Mouse (Mus musculus) hindbrain, embryonic 11.5 days (tissue): Measurements from ENCODE around the gene Etv6. TPM values are rescaled to one million over a fixed set of nuclear protein-coding genes. Genes with fewer than 3 reads are reported as not detected.

Experiments
- ATAC-seq: fragments of 200-750 bp; cut with Nextera tagmentation; 2 replicates; pipeline ENCODE4 v1.8.0; 2017; ENCODE audit warnings: mild to moderate bottlenecking, moderate TSS enrichment, moderate library complexity; ENCODE audit not compliant: low FRiP score
- DNase-seq: peaks from one replicate; pipeline ENCODE4 v3.0.0-alpha.2; 2015; ENCODE audit warnings: low spot score
- H3K27ac ChIP-seq: fragments of 300-500 bp; sonication (generic); 2 replicates; pipeline ENCODE4 v1.5.1; 2014; ENCODE audit warnings: mild to moderate bottlenecking, low read depth, low read length
- H3K27me3 ChIP-seq: fragments of 300-500 bp; sonication (generic); 2 replicates; pipeline ENCODE4 v1.6.1; 2014; ENCODE audit warnings: mild to moderate bottlenecking, low read length, moderate library complexity, mixed read lengths; ENCODE audit not compliant: control insufficient read depth, insufficient read depth
- H3K36me3 ChIP-seq: fragments of 300-500 bp; sonication (generic); 2 replicates; pipeline ENCODE4 v1.6.1; 2014; ENCODE audit warnings: mild to moderate bottlenecking, low read length, moderate library complexity, mixed read lengths; ENCODE audit not compliant: control insufficient read depth, insufficient read depth
- H3K4me1 ChIP-seq: fragments of 300-500 bp; sonication (generic); replicated peaks from 2 replicates; pipeline ENCODE4 v1.6.1; 2014; ENCODE audit warnings: low read length, mixed read lengths; ENCODE audit not compliant: control insufficient read depth, insufficient read depth
- H3K4me2 ChIP-seq: fragments of 300-500 bp; sonication (generic); replicated peaks from 2 replicates; pipeline ENCODE4 v1.6.1; 2014; ENCODE audit warnings: mild to moderate bottlenecking, low read depth, low read length
- H3K4me3 ChIP-seq: fragments of 300-500 bp; sonication (generic); 2 replicates; pipeline ENCODE4 v1.5.1; 2014; ENCODE audit warnings: low read depth, low read length
- H3K9ac ChIP-seq: fragments of 300-500 bp; sonication (generic); 2 replicates; pipeline ENCODE4 v1.6.1; 2014; ENCODE audit warnings: low read depth, low read length
- H3K9me3 ChIP-seq: fragments of 300-500 bp; sonication (generic); 2 replicates; pipeline ENCODE4 v1.6.1; 2016; ENCODE audit warnings: low read length; ENCODE audit not compliant: control insufficient read depth
- WGBS: fragments of 180-500 bp; shearing (Covaris S2); extraction: QIAGEN DNeasy Blood & Tissue Kit; methylation state at CpG from one replicate; pipeline ENCODE4 v1.1.7; 2014; 5-methylcytosine and 5-hydroxymethylcytosine counted together
- polyA plus RNA-seq: library from polyadenylated mRNA; unstranded; fragments of >200 nt; fragmentation: Nextera tagmentation; extraction: Ambion mirVana; gene quantifications from 2 replicates; pipeline ENCODE4 v1.2.1, GENCODE M21; 2014

The Etv6 gene
- polyA plus RNA-seq, 1 experiment from 2014 or later: 13.0 TPM

DNA sequence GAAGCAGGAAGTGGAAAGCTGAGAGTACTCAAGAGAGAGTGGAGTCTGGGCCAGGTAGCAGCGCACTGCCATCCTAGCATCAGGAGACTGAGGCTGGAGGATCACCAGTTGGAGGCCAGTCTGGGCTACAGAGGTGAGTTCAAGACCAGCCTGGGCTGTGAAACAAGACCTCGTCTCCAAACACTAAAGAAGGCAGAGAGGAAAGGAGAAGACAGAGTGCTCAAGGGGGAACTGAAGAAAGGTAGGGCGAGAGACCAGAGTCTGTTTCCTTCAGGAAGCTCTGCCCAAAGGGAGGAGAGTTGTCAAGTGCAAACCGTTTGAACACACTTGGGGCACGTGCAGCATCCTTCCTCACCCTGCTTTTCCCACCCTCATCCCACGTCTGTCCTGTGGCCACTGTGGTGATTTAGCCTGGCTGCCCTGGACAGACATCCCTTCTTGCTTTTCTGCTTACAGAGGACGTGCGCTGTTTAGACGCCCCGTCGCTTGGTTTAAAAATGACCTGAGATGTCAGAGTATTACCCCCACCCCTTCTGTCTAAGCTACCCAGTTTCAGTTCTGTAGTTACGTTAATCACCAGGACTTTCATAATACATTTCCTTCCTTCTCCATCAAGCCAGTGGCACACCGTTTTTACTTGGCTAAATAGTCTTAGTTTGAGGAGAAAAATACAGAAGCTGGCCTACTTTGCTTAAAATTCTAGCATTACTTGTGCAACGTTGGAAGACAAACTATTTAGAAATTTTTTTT lies 79.9 kb downstream of the Etv6 start:
- H3K9ac ChIP-seq: no peak overlapping the region
- ATAC-seq: no peak
- no peak for DNase-seq
- H3K4me2 ChIP-seq: no peak overlapping the region
- H3K4me1 ChIP-seq: no peaks in the 10 kb centered on the region
- no peak overlapping the region for H3K27ac ChIP-seq
- 89% methylated on average over 14 of the region's 14 CpGs for WGBS
- H3K4me3 ChIP-seq: no peak overlapping the region
- H3K27me3 ChIP-seq: no peaks in the 10 kb centered on the region
- no peaks in the 10 kb centered on the region for H3K9me3 ChIP-seq
- no peaks in the 10 kb centered on the region for H3K36me3 ChIP-seq

DNA sequence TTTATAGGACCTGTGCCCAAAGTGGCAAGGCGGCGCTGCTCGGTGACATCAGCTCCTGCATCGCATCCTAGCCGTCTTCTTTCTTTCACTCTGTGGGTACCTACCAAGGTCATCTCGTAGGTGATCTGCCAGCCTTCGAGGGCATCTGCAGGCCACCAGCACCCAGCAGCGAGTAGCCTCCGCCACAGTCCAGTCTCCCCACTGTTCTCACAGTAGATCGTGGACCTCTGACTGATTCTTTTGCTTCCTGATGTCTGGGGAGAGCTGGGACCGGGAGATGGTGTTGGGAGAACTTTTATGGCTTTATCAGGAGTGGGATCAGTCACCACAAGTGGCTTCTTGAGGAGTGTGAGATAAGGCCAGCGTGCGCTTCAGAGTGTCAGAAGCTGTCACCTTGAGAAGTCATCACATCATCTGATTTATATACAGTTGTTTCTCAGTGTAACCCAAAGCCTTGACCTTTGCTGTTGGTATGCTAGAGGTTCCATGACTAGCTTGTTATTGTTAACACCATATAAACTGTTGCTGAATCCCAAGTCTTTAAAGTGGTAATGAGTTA lies 82.0 kb downstream of the Etv6 start:
- DNase-seq: no peak
- Histone ChIP-seq H3K4me3 (no peak overlapping the region), H3K27ac (no peak overlapping the region), H3K27me3 (no peaks in the 10 kb centered on the region), H3K36me3 (no peaks in the 10 kb centered on the region), H3K9me3 (no peaks in the 10 kb centered on the region), H3K4me2 (no peak overlapping the region), H3K4me1 (no peaks in the 10 kb centered on the region), H3K9ac (no peak overlapping the region)
- ATAC-seq: no peak
- 86% methylated on average over 13 of the region's 13 CpGs for WGBS

DNA sequence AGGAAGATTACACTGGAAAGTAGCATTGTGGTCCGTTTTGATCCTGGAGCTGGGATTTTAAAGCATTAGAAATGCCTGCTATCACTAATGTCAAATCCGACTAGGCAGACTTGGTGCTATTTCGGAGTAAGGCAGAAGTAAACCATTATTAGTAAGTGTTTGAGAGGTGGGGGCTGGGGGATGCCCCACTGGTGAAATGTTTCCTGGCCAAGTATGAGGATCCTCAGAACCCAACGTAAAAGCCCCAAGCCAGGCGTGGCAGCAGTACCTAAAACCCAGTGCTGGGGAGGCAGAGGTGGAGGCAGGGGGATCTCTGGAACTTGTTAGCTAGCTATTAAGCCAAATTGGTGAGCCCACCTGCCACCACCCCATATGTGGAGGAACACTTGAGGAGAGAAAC lies 83.0 kb downstream of the Etv6 start:
- H3K9ac ChIP-seq: no peak overlapping the region
- WGBS: 82% methylated on average over 5 of the region's 5 CpGs
- no peak for ATAC-seq

DNA sequence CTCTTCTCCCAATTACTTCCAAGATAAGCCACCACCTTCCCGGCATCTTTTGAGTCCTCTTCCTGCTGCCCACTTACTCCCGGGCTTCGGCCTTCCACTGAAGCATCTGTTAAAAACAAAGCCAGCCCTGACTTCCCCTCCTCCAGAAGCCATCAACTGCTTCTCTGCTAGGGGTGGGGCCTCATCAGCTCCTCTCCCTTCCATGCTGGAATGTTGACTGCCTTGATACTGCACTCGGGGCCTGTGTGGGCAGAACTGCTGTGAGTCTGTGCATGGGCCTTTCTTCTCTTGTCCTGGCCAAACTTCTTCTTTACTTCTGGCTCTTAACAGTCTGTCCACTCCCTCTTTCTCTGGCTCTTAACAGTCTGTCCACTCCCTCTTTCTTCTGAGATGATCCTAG lies 83.6 kb downstream of the Etv6 start:
- 38% methylated on average over 4 of the region's 4 CpGs for WGBS
- no peak overlapping the region for H3K4me3 ChIP-seq
- ATAC-seq: no peak
- no peak overlapping the region for H3K9ac ChIP-seq
- no peak for DNase-seq
- H3K9me3 ChIP-seq: no peaks in the 10 kb centered on the region
- H3K4me1 ChIP-seq: no peaks in the 10 kb centered on the region
- H3K27ac ChIP-seq: no peak overlapping the region
- no peaks in the 10 kb centered on the region for H3K27me3 ChIP-seq
- H3K36me3 ChIP-seq: no peaks in the 10 kb centered on the region
- H3K4me2 ChIP-seq: no peak overlapping the region

More for the DNA sequence above, 83.0 kb downstream of the Etv6 start:
- H3K9me3 ChIP-seq: no peaks in the 10 kb centered on the region
- H3K36me3 ChIP-seq: no peaks in the 10 kb centered on the region
- H3K4me1 ChIP-seq: no peaks in the 10 kb centered on the region
- H3K27me3 ChIP-seq: no peaks in the 10 kb centered on the region
- DNase-seq: no peak
- no peak overlapping the region for H3K4me3 ChIP-seq
- H3K4me2 ChIP-seq: no peak overlapping the region
- H3K27ac ChIP-seq: no peak overlapping the region

DNA sequence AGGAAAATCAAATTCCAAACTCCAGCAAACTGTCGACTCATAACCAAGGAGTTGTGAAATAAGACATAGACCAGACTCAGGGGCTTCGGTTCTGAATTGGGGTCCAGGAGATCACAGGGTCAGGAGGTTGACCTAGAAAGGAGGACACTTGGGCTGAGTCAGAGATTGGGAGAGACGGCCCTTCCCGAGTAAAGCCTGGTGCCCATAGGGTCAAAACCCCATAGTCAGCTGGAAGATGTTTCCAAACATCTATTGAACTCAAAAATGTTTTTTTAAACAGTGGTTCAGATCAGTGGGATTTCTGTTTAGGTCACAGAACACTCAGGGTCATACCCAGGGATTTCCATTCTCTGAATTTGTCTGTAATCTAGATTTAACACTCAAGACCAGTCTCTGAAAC lies 84.7 kb downstream of the Etv6 start:
- ATAC-seq: no peak
- H3K4me1 ChIP-seq: no peaks in the 10 kb centered on the region

DNA sequence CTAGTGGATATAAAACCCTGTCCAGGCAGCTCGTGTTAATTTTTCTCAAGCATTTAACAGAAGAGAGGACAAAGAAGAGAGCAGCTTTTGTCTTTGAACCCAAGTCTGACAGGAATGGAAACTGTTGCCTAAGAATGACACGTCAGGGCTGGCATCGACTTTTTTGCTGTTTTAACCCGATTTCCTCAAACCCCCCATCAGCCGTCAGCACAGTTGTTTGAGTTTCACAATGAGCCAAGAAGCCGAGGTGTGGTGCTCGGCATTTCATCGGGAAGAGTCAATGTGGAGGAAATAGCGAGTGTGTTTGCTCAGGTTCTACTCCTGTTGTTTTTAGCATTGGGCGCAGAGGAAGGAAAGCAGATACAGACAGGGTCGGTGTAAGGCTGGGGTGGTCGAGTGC lies 85.2 kb downstream of the Etv6 start:
- 73% methylated on average over 12 of the region's 12 CpGs for WGBS
- H3K27ac ChIP-seq: no peak overlapping the region
- no peak overlapping the region for H3K4me3 ChIP-seq
- no peaks in the 10 kb centered on the region for H3K4me1 ChIP-seq
- H3K4me2 ChIP-seq: no peak overlapping the region
- H3K9me3 ChIP-seq: no peaks in the 10 kb centered on the region
- DNase-seq: no peak
- ATAC-seq: no peak
- H3K36me3 ChIP-seq: no peaks in the 10 kb centered on the region
- no peak overlapping the region for H3K9ac ChIP-seq
- H3K27me3 ChIP-seq: no peaks in the 10 kb centered on the region

More for the DNA sequence above, 84.7 kb downstream of the Etv6 start:
- no peaks in the 10 kb centered on the region for H3K36me3 ChIP-seq
- H3K4me3 ChIP-seq: no peak overlapping the region
- H3K27ac ChIP-seq: no peak overlapping the region
- H3K9ac ChIP-seq: no peak overlapping the region
- no peak overlapping the region for H3K4me2 ChIP-seq
- no peaks in the 10 kb centered on the region for H3K27me3 ChIP-seq
- DNase-seq: no peak
- no peaks in the 10 kb centered on the region for H3K9me3 ChIP-seq
- WGBS: 76% methylated on average over 4 of the region's 4 CpGs

DNA sequence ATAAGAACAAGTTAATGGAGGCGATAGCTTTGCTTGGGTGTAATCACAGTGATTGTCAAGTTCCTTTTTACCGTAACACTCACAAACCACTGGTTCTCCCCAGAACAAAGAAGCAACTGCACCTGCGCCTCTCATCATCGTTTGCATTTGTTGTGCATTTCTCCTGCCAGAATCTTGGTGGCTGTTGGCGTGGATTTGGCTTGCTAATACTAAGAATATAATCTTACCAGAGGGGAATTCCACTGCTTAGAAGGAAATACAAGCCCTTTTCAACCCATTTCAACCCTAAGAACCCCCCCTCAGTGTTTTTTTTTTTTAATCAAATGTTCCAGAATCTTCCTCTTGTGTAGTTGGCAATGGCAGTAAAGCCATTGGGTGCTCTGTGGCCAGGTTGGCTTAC lies 87.4 kb downstream of the Etv6 start:
- ATAC-seq: no peak
- WGBS: 84% methylated on average over 5 of the region's 5 CpGs
- H3K4me3 ChIP-seq: no peak overlapping the region
- no peaks in the 10 kb centered on the region for H3K27me3 ChIP-seq
- no peak overlapping the region for H3K9ac ChIP-seq
- H3K36me3 ChIP-seq: no peaks in the 10 kb centered on the region
- H3K4me2 ChIP-seq: no peak overlapping the region
- H3K27ac ChIP-seq: no peak overlapping the region
- H3K4me1 ChIP-seq: no peaks in the 10 kb centered on the region
- DNase-seq: no peak
- H3K9me3 ChIP-seq: no peaks in the 10 kb centered on the region

DNA sequence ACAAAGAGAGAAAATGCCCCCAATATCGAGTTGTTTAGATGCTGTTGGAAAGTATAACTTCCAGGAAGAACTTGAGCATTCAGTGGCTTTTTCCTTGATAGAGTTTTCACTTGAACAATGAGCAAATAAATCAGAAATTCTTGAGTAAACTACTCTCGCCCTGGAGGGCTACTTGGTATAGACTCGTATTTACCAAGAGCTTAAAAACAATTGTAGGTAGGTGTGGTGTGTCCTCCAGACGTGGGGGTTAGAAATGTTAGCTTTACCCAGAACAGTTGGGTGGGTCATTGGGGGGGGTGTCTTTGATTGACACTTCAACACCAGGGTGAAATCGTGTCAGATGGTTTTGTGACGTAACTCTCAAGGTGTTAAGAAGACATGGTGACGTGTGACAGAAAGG lies 88.0 kb downstream of the Etv6 start:
- no peaks in the 10 kb centered on the region for H3K27me3 ChIP-seq
- no peaks in the 10 kb centered on the region for H3K4me1 ChIP-seq
- no peak overlapping the region for H3K4me2 ChIP-seq
- no peak for ATAC-seq
- no peak for DNase-seq
- H3K36me3 ChIP-seq: no peaks in the 10 kb centered on the region
- no peak overlapping the region for H3K9ac ChIP-seq
- no peak overlapping the region for H3K4me3 ChIP-seq
- no peaks in the 10 kb centered on the region for H3K9me3 ChIP-seq
- WGBS: 88% methylated on average over 7 of the region's 7 CpGs
- no peak overlapping the region for H3K27ac ChIP-seq

DNA sequence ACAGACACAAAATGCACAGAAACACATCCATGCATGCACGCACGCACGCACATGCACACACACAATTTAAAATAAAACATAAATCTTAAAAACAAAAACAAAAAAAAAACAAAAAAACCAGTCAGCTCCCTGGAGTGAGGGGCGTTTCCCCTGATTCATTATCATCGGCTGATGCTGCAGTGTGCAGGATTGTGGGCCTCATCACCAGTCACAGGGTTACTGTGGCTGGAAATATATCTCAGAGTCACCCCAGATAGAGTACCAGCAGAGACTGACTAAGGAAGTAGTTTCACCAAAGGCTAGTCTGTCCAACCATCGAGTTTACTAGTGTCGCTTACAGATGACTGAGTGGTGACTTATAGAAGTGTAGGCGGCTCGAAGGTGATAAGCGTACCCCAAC lies 88.8 kb downstream of the Etv6 start:
- Histone ChIP-seq H3K4me2 (no peak overlapping the region), H3K27me3 (no peaks in the 10 kb centered on the region), H3K36me3 (no peaks in the 10 kb centered on the region), H3K4me3 (no peak overlapping the region), H3K9ac (no peak overlapping the region), H3K27ac (no peak overlapping the region), H3K4me1 (no peaks in the 10 kb centered on the region), H3K9me3 (no peaks in the 10 kb centered on the region)
- no peak for ATAC-seq
- WGBS: 92% methylated on average over 10 of the region's 10 CpGs
- no peak for DNase-seq
